Mouse (Mus musculus) brain, embryonic 18.5 days (tissue): ENCODE data around the gene Ttc9c.

ENCODE experiments used
- DNase-seq: peaks from one replicate; pipeline ENCODE4 v3.0.0-alpha.2; 2012; ENCODE audit warnings: low read depth, low spot score

Ttc9c gene

GRCm38 (mm10) chr19:8830664-8831063 is 11.5 kb upstream of the Ttc9c start:
- no peak for DNase-seq

DNA sequence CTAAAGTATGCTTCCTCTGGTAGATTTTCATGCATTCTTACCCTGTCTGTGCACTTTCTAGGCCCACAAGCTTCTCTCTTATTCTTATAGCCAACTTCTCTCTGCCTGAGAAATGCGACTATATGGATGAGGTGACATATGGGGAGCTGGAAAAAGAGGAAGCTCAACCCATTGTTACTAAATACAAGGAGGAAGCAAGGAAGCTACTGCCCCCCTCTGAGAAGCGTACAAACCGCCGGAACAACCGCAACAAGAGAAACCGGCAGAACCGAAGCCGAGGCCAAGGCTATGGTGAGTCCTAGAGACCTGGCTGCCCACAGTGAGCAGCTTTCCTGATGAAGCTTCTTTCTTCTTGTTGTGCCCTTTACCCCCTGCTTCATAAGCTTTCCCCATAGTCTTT is 10.5 kb upstream of the Ttc9c start, which contains the start of gene AC129217.1:
AC129217.1 (plus strand) TSS at position 114 of the 400 bp plus-strand sequence.
- no peak for DNase-seq

- no peak for DNase-seq
These were observed 3.6 kb upstream of the Ttc9c start for GRCm38 (mm10) chr19:8822696-8823095.

DNA sequence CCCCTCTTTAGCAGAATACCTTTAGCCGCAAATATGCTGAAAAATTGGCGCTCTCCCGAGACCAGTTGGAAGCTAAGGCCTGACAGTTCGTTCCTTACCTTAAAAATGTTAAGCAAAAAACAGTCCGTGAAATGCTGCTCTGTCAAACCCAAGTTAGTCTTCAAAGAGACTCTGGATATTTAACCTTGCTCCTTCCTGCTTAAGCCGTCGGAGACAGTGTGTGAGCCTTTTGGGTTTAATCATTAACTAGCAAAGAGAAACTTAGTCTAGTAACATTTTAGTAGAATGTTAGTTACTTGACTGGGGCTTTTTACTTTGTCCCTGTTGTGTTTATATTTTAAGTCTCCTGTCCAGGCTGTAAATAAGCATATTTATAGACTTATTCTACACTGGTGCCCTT is 2.0 kb upstream of the Ttc9c start:
- no peak for DNase-seq

GRCm38 (mm10) chr19:8820424-8820956 is 1.4 kb upstream of the Ttc9c start:
- no peak for DNase-seq

DNA sequence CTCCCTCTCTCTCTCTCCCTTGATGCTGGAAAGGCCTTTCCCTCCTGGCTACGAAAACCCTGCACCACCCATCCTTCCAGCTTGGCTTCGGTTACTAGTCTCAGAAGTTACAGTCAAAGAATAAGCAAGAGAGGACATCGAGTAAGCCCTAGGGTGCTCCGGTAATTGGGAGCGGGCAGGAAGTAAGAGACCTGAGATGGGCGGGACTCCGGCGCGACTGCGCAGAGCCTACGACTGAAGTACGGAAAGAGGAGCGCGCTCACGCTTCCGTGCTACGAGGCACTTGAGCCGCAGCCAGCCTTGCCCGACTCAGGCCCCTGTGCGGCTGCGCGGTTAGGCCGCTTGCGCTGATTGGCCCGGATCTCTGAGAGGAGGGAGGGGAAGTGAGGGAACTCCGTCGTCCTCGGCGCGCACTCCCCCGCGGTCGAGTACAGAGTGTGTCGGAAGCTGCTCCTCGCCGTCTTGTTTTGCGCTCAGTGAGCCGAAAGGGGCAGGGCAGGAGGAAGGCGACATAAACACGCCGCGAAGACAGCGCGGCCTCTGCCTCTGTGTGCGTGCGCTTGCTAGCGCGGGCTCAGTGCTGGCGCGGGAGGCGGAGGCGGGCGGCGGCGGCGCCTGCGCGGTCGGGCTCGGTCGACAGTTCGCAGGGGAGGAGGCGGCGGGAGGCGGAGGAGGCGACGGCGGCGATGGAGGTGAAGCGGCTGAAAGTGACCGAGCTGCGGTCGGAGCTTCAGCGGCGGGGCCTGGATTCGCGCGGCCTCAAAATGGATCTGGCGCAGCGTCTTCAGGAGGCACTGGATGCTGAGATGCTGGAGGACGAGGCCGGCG is 677 bp upstream of the Ttc9c start, which contains the start of gene Hnrnpul2:
Hnrnpul2 (plus strand) TSS at position 415 of the 828 bp plus-strand sequence.
- peak; percentile 98 for DNase-seq

DNA sequence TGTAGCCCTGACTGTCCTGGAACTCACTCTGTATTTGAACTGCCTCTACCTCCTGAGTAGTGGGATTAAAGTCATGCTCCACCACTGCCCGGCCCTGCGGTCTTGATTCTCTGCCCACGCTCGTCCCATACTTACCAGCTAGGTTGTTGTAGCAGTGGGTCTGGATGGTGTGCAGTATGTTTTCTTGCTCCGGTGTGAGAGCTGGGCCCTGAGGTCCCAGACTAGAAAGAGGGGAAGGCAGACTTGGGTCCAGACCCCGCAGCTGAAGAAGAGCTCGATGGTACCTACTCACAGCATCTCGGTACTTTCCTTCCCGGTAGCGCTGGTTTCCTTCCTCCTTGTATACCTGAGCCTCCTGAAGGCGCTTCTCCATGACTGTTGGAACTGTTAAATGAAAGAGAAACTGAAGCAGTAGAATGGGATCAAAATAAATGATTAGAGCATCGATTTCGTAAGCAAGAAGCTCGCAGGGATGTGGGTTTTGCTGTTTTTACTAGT is 783 bp downstream of the Ttc9c start:
- DNase-seq = no peak

GRCm38 (mm10) chr19:8817001-8817400 is 2.1 kb downstream of the Ttc9c start:
- DNase-seq = no peak

GRCm38 (mm10) chr19:8815812-8816211 is 3.3 kb downstream of the Ttc9c start:
- no peak for DNase-seq

DNA sequence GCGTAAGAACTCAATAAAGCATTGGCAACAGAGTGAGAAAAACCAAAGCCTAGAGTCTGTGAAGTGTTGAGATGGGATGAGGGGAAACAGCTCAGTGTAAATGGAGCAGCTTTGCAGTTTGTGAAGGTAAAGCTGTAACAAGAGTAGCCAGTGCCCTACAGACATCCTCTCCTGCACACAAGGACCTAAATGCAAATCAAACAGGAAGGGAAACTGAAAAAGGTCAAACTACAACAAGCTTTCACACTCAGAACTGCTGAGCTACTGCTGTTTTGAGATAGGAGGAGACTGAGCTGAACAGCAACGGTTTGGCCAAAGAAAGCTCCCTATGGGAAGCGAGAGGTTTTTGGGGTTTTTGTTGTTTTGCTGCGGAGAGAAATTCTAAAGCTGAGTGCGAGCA is 12.3 kb downstream of the Ttc9c start:
- DNase-seq = no peak

DNA sequence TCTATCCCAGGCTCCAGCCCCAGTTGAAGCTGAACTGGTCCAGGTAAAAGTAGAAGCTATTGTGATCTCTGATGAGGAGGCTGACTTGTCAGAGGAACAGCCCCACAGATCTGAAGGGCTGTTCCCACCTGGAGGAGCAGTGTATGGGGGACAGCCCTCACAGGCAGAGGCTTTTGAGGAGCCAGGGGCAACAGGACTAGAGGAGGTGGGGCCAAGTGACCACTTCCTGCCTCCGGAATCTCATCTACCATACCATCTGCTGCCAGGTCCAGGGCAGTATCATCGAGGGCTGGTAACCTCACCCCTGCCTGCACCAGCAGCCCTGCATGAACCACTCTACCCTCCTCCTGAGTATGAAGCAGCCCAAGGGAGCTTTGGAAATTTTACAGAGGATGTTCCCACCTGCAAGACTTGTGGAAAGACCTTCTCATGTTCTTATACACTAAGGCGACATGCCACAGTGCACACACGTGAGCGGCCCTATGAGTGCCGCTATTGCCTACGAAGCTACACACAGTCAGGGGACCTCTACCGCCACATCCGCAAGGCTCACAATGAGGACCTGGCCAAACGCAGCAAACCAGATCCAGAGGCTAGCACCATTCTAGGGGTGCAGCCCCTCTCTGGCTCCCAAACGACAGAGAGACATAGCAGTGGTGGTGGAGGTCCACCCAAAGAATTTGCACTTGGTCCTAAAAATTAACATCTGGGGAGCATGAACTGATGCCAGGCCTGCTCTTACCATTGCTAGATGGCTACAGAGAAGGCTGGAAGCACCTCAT is 15.1 kb downstream of the Ttc9c start:
- DNase-seq = no peak

DNA sequence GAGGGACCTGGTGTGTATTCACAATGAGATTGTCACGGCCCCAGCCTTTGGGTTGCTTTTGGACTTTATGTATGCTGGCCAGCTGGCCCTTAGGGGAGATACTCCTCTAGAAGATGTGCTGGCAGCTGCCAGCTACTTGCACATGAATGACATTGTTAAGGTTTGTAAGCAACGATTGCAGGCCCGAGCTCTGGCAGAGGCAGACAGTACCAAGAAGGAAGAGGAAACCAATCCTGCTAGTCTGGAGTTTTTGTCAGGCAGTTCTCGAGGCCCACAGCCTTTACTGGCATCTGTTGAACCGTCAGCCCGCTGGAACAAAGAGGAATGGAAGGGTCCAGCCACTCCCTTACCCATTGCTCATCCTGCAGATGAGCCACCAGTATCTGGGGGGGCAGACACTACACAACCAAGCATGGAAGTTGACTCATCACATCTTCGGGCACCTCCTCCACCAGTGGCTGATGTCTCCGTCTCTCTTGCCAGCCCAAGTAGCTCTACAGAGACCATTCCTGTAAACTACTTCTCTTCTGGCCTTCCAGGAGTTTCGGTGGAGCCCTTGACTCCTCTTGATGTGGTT is 15.8 kb downstream of the Ttc9c start:
- DNase-seq = no peak

DNA sequence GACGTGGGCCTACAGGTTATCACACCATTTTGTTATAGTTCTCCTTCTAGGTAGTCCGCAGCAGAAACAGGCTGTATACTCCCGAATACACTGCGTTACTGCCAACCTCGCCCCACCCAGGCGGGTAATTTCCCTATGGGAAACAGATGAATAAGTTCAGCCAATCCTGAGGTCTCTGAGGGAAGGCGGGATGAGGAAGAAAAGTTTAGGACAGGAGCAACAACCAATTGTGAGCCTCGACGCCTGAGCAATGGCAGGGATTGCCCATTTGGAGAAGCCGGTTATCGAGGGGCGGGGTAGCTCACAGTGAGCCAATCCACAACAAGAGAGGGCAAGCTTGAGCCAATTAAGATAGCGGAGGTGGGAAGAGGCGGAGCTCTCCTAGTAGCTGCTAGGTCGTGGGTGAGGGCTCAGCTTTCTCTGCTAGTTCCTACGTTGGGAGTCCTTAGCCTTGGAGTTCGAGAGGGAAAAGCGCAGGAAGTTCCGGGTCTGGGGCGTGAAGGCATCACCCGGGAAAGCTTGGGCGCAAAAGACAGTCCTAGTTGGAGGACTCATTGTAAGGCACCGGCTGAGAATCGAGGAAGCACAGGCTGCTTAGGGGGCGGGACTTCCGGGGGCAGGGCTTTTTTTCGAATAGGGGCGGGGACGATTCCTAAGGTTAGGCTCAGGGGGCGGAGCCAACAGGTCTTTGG is 16.9 kb downstream of the Ttc9c start, which contains the start of gene Zbtb3:
Zbtb3 (plus strand) TSS at position 426 of the 692 bp plus-strand sequence.
- DNase-seq = peak; percentile 98

- no peak for DNase-seq
These were observed 20.2 kb downstream of the Ttc9c start for GRCm38 (mm10) chr19:8798947-8799315.

DNA sequence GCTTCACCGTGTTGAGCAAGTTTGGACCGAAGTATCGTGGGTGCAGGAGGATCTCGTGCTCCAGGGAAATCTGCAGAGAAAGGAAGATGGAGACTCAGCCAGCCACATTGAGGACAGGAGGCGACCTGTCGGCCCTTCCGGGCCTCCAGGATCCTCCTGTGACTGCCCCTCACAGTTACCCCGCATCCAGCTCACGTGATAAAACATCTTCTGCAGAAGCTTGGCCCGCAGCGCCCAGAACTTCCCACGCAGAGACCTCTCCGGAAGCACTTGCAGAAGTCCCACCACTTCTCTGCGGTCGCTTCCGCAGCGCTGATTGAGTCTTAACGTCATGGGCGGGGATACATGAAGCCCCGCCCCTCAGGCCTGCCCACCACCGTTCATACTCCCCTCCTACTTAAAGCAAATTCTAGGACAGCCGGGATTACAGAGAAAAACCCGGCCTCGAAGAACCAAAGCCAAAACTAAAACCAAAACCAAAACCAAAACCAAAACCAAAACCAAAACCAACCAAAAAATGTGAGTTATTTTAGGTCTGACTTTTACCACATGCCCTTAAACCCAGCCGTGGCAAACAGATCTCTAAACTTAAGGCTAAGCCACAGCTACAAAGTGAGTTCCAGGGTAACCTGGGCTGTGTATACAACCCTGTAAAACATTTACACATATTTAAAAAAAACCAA is 20.7 kb downstream of the Ttc9c start, which contains the start of gene Polr2g:
Polr2g (minus strand) TSS at position 314 of the 683 bp plus-strand sequence.
- DNase-seq = peak; percentile 80

DNA sequence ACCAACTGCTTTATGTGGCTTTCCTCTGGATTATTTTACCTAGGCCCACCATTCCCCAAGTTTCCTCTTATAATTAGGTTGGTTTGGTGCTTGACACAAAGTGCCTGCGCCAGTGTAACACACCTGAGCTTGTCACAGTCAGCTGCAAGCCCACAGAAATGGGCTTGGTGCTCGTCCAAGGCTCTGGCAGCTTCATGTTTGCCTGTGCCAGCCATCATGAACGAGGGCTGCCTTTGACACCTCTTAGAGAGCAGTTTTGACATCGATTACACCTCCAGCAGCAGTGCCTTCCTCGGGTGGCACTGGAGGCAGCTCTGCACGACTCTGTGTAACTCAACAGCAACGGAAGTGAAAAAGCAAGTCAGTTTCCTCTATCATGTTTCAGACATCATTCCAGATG is 29.0 kb downstream of the Ttc9c start:
- DNase-seq = no peak

GRCm38 (mm10) chr19:8789171-8789570 is 30.0 kb downstream of the Ttc9c start:
- no peak for DNase-seq

GRCm38 (mm10) chr19:8788521-8788920 is 30.6 kb downstream of the Ttc9c start:
- DNase-seq = no peak

GRCm38 (mm10) chr19:8786008-8786781 is 32.9 kb downstream of the Ttc9c start, which contains the start of gene Taf6l:
Gene Taf6l, minus strand, starts transcription at chr19:8786417.
- DNase-seq = peak; percentile 92
